Mouse (Mus musculus) olfactory bulb, adult 2 months (tissue): Measurements from ENCODE around the gene Efemp2. TPM values are rescaled to one million over a fixed set of nuclear protein-coding genes. Genes with fewer than 3 reads are reported as not detected.

ENCODE experiments used
- H3K27ac ChIP-seq: fragments of 200-500 bp; 2 replicates; pipeline ENCODE4 v1.5.1; 2012; ENCODE audit warnings: low read depth, low read length; ENCODE audit not compliant: insufficient read depth
- H3K4me1 ChIP-seq: fragments of 200-500 bp; 2 replicates; pipeline ENCODE4 v1.6.1; 2012; ENCODE audit warnings: low read length; ENCODE audit not compliant: control insufficient read depth, insufficient read depth
- H3K4me3 ChIP-seq: fragments of 200-500 bp; 2 replicates; pipeline ENCODE4 v1.5.1; 2012; ENCODE audit warnings: mild to moderate bottlenecking, low read depth, low read length, moderate library complexity; ENCODE audit not compliant: insufficient read depth
- CTCF ChIP-seq: fragments of 200-500 bp; IDR thresholded peaks from 2 replicates; pipeline ENCODE4 v1.5.1; 2012; ENCODE audit warnings: low read depth, mild to moderate bottlenecking, low read length, moderate library complexity; ENCODE audit not compliant: insufficient read depth
- POLR2A ChIP-seq: fragments of 200-500 bp; IDR thresholded peaks from 2 replicates; pipeline ENCODE4 v1.6.1; 2012; ENCODE audit warnings: mild to moderate bottlenecking, low read depth, low read length, moderate library complexity; ENCODE audit not compliant: insufficient read depth
- WGBS: fragments of 180-500 bp; shearing (Covaris S2); methylation state at CpG from one replicate; pipeline ENCODE4 v1.1.7; 2018; 5-methylcytosine and 5-hydroxymethylcytosine counted together
- polyA plus RNA-seq: library from polyadenylated mRNA; stranded (reverse); fragments of >200 nt; gene quantifications from 2 replicates; pipeline ENCODE4 v1.2.4, GENCODE M21; 2012; ENCODE audit warnings: low replicate concordance; ENCODE audit not compliant: missing spikeins, insufficient read depth, insufficient read length

Gene Efemp2
- polyA plus RNA-seq, 1 experiment = not detected

- peaks cover 30% of the 10 kb centered on the region for H3K4me1 ChIP-seq
- TF ChIP-seq POLR2A = no peak
- TF ChIP-seq CTCF = no peak
- no peak overlapping the region for H3K27ac ChIP-seq
- 35% methylated on average over 5 of the region's 5 CpGs for WGBS
- no peak overlapping the region for H3K4me3 ChIP-seq
Observed at GRCm38 (mm10) chr19:5471846-5472245, 1.9 kb upstream of the Efemp2 start.

GRCm38 (mm10) chr19:5472857-5473256 lies 897 bp upstream of the Efemp2 start:
- Histone ChIP-seq H3K4me3 (no peak overlapping the region), H3K4me1 (peaks cover 40% of the 10 kb centered on the region), H3K27ac (no peak overlapping the region)
- WGBS = 77% methylated on average over 3 of the region's 3 CpGs
- no peak for TF ChIP-seq CTCF
- TF ChIP-seq POLR2A = no peak

- no peak for TF ChIP-seq CTCF
- TF ChIP-seq POLR2A = no peak
- H3K4me1 ChIP-seq = peaks cover 39% of the 10 kb centered on the region
- WGBS = 1% methylated on average over 56 of the region's 68 CpGs
- H3K4me3 ChIP-seq = peak overlapping the region; percentile 53
- H3K27ac ChIP-seq = peak overlapping the region; percentile 52
Observed at GRCm38 (mm10) chr19:5474281-5475068, 721 bp downstream of the Efemp2 start.

- TF ChIP-seq POLR2A (no peak), CTCF (no peak)
- Histone ChIP-seq H3K4me3 (peak overlapping the region; percentile 53), H3K4me1 (peaks cover 37% of the 10 kb centered on the region), H3K27ac (peak overlapping the region; percentile 52)
- 17% methylated on average over 13 of the region's 13 CpGs for WGBS
Observed at GRCm38 (mm10) chr19:5475069-5475714, 1.4 kb downstream of the Efemp2 start.

GRCm38 (mm10) chr19:5477004-5477667 lies 3.4 kb downstream of the Efemp2 start:
- no peak overlapping the region for H3K27ac ChIP-seq
- peaks cover 34% of the 10 kb centered on the region for H3K4me1 ChIP-seq
- 65% methylated on average over 10 of the region's 10 CpGs for WGBS
- H3K4me3 ChIP-seq = no peak overlapping the region
- no peak for TF ChIP-seq POLR2A
- no peak for TF ChIP-seq CTCF

- 73% methylated on average over 18 of the region's 18 CpGs for WGBS
- H3K4me1 ChIP-seq = peaks cover 34% of the 10 kb centered on the region
- no peak overlapping the region for H3K27ac ChIP-seq
- H3K4me3 ChIP-seq = no peak overlapping the region
- no peak for TF ChIP-seq CTCF
- TF ChIP-seq POLR2A = no peak
Observed at GRCm38 (mm10) chr19:5477668-5478300, 4.0 kb downstream of the Efemp2 start.

- 87% methylated on average over 10 of the region's 10 CpGs for WGBS
- Histone ChIP-seq H3K4me3 (no peak overlapping the region), H3K27ac (no peak overlapping the region), H3K4me1 (peaks cover 26% of the 10 kb centered on the region)
- TF ChIP-seq CTCF (no peak), POLR2A (no peak)
Observed at GRCm38 (mm10) chr19:5480016-5480415, 6.3 kb downstream of the Efemp2 start.

- no peak overlapping the region for H3K27ac ChIP-seq
- TF ChIP-seq POLR2A = no peak
- TF ChIP-seq CTCF = no peak
- no peak overlapping the region for H3K4me3 ChIP-seq
- 91% methylated on average over 10 of the region's 10 CpGs for WGBS
- H3K4me1 ChIP-seq = peaks cover 17% of the 10 kb centered on the region
Observed at GRCm38 (mm10) chr19:5481398-5481797, 7.6 kb downstream of the Efemp2 start.
